Mouse (Mus musculus): ENCODE data around the gene Clec3b.

DNA sequence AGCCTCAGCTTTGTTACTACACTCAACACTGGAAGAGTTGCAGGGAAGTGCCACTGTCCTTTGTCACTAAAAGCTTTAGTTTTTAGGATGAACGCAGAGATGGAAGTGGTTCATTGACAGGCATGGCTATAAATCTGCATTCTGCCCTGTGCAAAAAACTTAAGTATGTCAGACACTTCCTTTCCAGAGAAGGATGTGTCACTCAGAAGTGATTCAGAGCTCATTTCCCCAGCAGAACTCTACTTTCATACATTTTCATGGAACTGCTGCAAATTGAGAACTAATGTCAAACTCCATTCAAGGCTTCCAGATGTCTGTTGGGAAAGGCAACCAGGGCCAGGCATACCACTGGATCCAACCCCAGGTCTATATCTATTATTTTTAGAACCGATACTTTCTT lies 37.5 kb downstream of the Clec3b start:
- TF ChIP-seq CTCF (IDR thresholded peaks at IDR 0.05; ENCODE audit: low read depth) (no peak), EP300 (IDR thresholded peaks at IDR 0.05; ENCODE audit: low read depth) (no peak)

Measured in liver, postnatal 0 days (tissue).